ENCODE assay signal across 22 mouse cellular contexts in the genomic region with DNA sequence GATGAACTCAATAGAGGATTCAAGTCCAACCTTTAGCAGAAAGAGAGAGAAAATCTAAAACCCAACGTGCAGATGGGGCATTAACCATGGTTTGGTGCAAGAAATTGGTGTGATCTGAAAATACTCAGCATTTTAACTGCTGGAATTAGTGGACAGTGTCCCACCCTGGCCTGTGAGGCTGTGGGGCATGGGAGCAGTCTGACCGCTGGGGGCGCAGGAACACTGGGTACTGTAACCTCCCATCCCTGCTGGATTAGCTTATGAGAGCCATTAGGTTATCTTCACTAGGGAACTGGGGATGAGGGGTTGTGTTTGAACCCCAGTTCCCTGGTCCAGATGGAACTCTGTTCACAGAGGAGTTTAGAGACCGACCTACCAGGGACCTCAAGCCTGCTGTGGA. TPM values are rescaled to one million over a fixed set of nuclear protein-coding genes. Genes with fewer than 3 reads are reported as not detected.
DNase-seq lines count a peak whose midpoint lies in the region; ATAC-seq and TF ChIP-seq lines count a peak whose summit lies in the region.
"Had no signal": no experiment of that assay in that cellular context is flagged by ENCODE, and none has a peak within 500 bp of the region (broad histone marks: within the 10 kb centered on the region; RNA-seq: fewer than 3 reads in every experiment).

No protein-coding gene starts in this region.

- no peak overlapping the region for H3K9ac ChIP-seq in liver, postnatal 0 days (replicated peaks)
- no peak overlapping the region for H3K9ac ChIP-seq in liver, embryonic 11.5 days (ENCODE audit: low read depth, low read length)
- H3K9ac ChIP-seq in CH12.LX (ENCODE audit: insufficient read depth, low read depth) (no peak overlapping the region), MEL (ENCODE audit: control insufficient read depth, low read depth, low read length, poor library complexity, severe bottlenecking) (no peak overlapping the region)
- H3K9ac ChIP-seq in hindbrain, embryonic 12.5 days: no peak overlapping the region
- H3K9ac ChIP-seq: embryonic facial prominence, embryonic 12.5 days; forebrain, embryonic 15.5 days; heart, embryonic 15.5 days had no signal

- H3K36me3 ChIP-seq in liver, postnatal 0 days (replicated peaks; ENCODE audit: insufficient read depth, low read length): no peaks in the 10 kb centered on the region
- no peaks in the 10 kb centered on the region for H3K36me3 ChIP-seq in liver, embryonic 11.5 days (ENCODE audit: control insufficient read depth, insufficient read depth, low read length)
- H3K36me3 ChIP-seq in CH12.LX (replicated peaks in 1 of 2; ENCODE audit: control insufficient read depth in 1 of 2, insufficient read depth in 1 of 2, low read length in 1 of 2) (no peaks in the 10 kb centered on the region), MEL (ENCODE audit: control insufficient read depth in 1 of 2, insufficient read depth in 2 of 2, low read length in 2 of 2) (no peaks in the 10 kb centered on the region)
- no peaks in the 10 kb centered on the region for H3K36me3 ChIP-seq in hindbrain, embryonic 12.5 days
- H3K36me3 ChIP-seq: embryonic facial prominence, embryonic 12.5 days; forebrain, embryonic 15.5 days; heart, embryonic 15.5 days had no signal

- H3K79me2 ChIP-seq in CH12.LX (replicated peaks; ENCODE audit: control insufficient read depth, extremely low read depth, insufficient read depth, poor library complexity, severe bottlenecking) (no peaks in the 10 kb centered on the region), MEL (ENCODE audit: control insufficient read depth, insufficient read depth, low read length, poor library complexity) (no peaks in the 10 kb centered on the region)

- peaks cover 5% of the 10 kb centered on the region; the same call in 1 of the 2 replicates for H3K4me1 ChIP-seq in liver, postnatal 0 days (ENCODE audit: insufficient read depth)
- no peaks in the 10 kb centered on the region for H3K4me1 ChIP-seq in liver, embryonic 11.5 days (replicated peaks; ENCODE audit: control insufficient read depth, insufficient read depth, low read length)
- H3K4me1 ChIP-seq in CH12.LX (ENCODE audit: control insufficient read depth in 1 of 2, insufficient read depth in 2 of 2): peaks cover 3 to 11% of the 10 kb centered on the region in 2 experiments; a peak in 3 of 4 replicates
- H3K4me1 ChIP-seq in MEL (ENCODE audit: control insufficient read depth in 1 of 2, insufficient read depth in 2 of 2, low read length in 2 of 2): no peaks in the 10 kb centered on the region
- H3K4me1 ChIP-seq in hindbrain, embryonic 12.5 days: peaks cover 5% of the 10 kb centered on the region; the same call in 1 of the 2 replicates
- H3K4me1 ChIP-seq: forebrain, embryonic 15.5 days; heart, embryonic 15.5 days had no signal

- DNase-seq in liver, postnatal 0 days: no peak
- DNase-seq in liver, embryonic 11.5 days (ENCODE audit: low spot score): no peak
- peak; percentile 24 for DNase-seq in A20 (ENCODE audit: low read depth, low spot score)
- DNase-seq in CH12.LX (ENCODE audit: extremely low read depth): no peak
- DNase-seq in MEL (ENCODE audit: low read depth, low spot score): no peak
- DNase-seq in left cerebral cortex, adult 8-10 months (ENCODE audit: low spot score in 2 of 2): no peak
- DNase-seq in left cerebral cortex, postnatal 4 days: no peak
- DNase-seq: adrenal gland, postnatal 10 days; cerebellum, adult 11 months; cerebellum, adult 8-10 months; cerebellum, postnatal 14 days; embryo, embryonic 11 days; gastrocnemius, postnatal 36 days; heart, adult 11 months had no signal

- TF ChIP-seq RAD21 in CH12.LX (IDR thresholded peaks at IDR 0.05; ENCODE audit: low read depth, low read length) (peak; percentile 45), MEL (IDR thresholded peaks at IDR 0.05; ENCODE audit: low read depth, low read length) (no peak; the same call in 1 of the 2 replicates)

- TF ChIP-seq POLR2A in CH12.LX (IDR thresholded peaks at IDR 0.05; ENCODE audit: low read depth, low read length) (no peak), MEL (IDR thresholded peaks at IDR 0.05; ENCODE audit: control insufficient read depth in 1 of 2, insufficient read depth in 1 of 2, low read depth in 1 of 2, low read length in 2 of 2, poor library complexity in 1 of 2) (no peak)

- dilution Hi-C loops in CH12.LX (cut with MboI; ENCODE audit: extremely low pct_ligation_motif_present, extremely low pct_unique_long_range_greater_than_20kb, low sequenced_read_pairs): no loop called here

- H3K27me3 ChIP-seq in liver, postnatal 0 days (ENCODE audit: insufficient read depth, low read length): no peaks in the 10 kb centered on the region
- H3K27me3 ChIP-seq in liver, embryonic 11.5 days (replicated peaks; ENCODE audit: control insufficient read depth, insufficient read depth, low read length): no peaks in the 10 kb centered on the region
- no peaks in the 10 kb centered on the region for H3K27me3 ChIP-seq in CH12.LX (replicated peaks)
- peaks cover 0 to 10% of the 10 kb centered on the region in 2 experiments; a peak in 2 of 4 replicates for H3K27me3 ChIP-seq in MEL (ENCODE audit: control insufficient read depth in 1 of 2, insufficient read depth in 2 of 2, low read length in 2 of 2)
- H3K27me3 ChIP-seq in hindbrain, embryonic 12.5 days: no peaks in the 10 kb centered on the region
- H3K27me3 ChIP-seq: embryonic facial prominence, embryonic 12.5 days; forebrain, embryonic 15.5 days; heart, embryonic 15.5 days; Patski had no signal

- 80% methylated on average over 4 of the region's 4 CpGs for WGBS in liver, postnatal 0 days (ENCODE audit: insufficient replicate concordance)
- 66% methylated on average over 4 of the region's 4 CpGs for WGBS in liver, embryonic 11.5 days
- WGBS in hindbrain, embryonic 12.5 days: 76% methylated on average over 4 of the region's 4 CpGs

- 0 out of 2 replicates have a peak, but pooled peaks have one; percentile 4 for TF ChIP-seq CTCF in liver, postnatal 0 days (IDR thresholded peaks at IDR 0.05; ENCODE audit: low read depth)
- TF ChIP-seq CTCF in CH12.LX (conservative IDR thresholded peaks at IDR 0.05 in 1 of 2, IDR thresholded peaks at IDR 0.05 in 1 of 2; ENCODE audit: low read depth in 2 of 2, low read length in 2 of 2) (peak in 1 of 2 experiments; percentile 59; a peak in 2 of 4 replicates), MEL (IDR thresholded peaks at IDR 0.05 in 2 of 3, conservative IDR thresholded peaks at IDR 0.05 in 1 of 3; ENCODE audit: control insufficient read depth in 1 of 3, insufficient read depth in 1 of 3, low read depth in 2 of 3, low read length in 3 of 3, poor library complexity in 1 of 3, severe bottlenecking in 1 of 3) (peak in 2 of 3 experiments; percentile 9 to 27; a peak in 3 of 6 replicates)

- ATAC-seq in liver, postnatal 0 days: no peak
- no peak for ATAC-seq in liver, embryonic 11.5 days (replicated peaks; ENCODE audit: low FRiP score)
- no peak for ATAC-seq in hindbrain, embryonic 12.5 days (ENCODE audit: low FRiP score)
- ATAC-seq: forebrain, embryonic 15.5 days; hindbrain, embryonic 16.5 days; inflammation-experienced regulatory T-cells, adult 6 months; Patski had no signal

- TF ChIP-seq EP300 in liver, postnatal 0 days (IDR thresholded peaks at IDR 0.05; ENCODE audit: low read depth): no peak
- TF ChIP-seq EP300 in CH12.LX (IDR thresholded peaks at IDR 0.05; ENCODE audit: low read length) (no peak), MEL (IDR thresholded peaks at IDR 0.05; ENCODE audit: low read depth in 1 of 2, low read length in 2 of 2) (no peak)

- in situ Hi-C loops in CH12.LX (cut with MboI; ENCODE audit: low pct_ligation_motif_present, low pct_unique_long_range_greater_than_20kb, low sequenced_read_pairs): no loop called here

- intact Hi-C loops in left cerebral cortex, postnatal 4 days (cut with DNase I): no loop called here

- no peaks in the 10 kb centered on the region for H3K9me3 ChIP-seq in liver, postnatal 0 days (ENCODE audit: low read length)
- H3K9me3 ChIP-seq in liver, embryonic 11.5 days (ENCODE audit: control insufficient read depth, low read length): no peaks in the 10 kb centered on the region
- H3K9me3 ChIP-seq in CH12.LX (replicated peaks; ENCODE audit: low read length) (no peaks in the 10 kb centered on the region), MEL (replicated peaks; ENCODE audit: insufficient read depth, low read length) (no peaks in the 10 kb centered on the region)
- no peaks in the 10 kb centered on the region for H3K9me3 ChIP-seq in hindbrain, embryonic 12.5 days (replicated peaks)
- H3K9me3 ChIP-seq: embryonic facial prominence, embryonic 12.5 days; forebrain, embryonic 15.5 days; heart, embryonic 15.5 days had no signal

- no peak overlapping the region for H3K4me3 ChIP-seq in liver, postnatal 0 days (ENCODE audit: low read depth, low read length)
- no peak overlapping the region for H3K4me3 ChIP-seq in liver, embryonic 11.5 days (ENCODE audit: low read depth, low read length)
- H3K4me3 ChIP-seq in CH12.LX (replicated peaks in 1 of 3; ENCODE audit: low read depth in 2 of 3, low read length in 2 of 3, poor library complexity in 1 of 3): no peak overlapping the region
- H3K4me3 ChIP-seq in MEL (ENCODE audit: control insufficient read depth in 1 of 2, insufficient read depth in 1 of 2, low read depth in 2 of 2, low read length in 2 of 2): no peak overlapping the region
- H3K4me3 ChIP-seq in hindbrain, embryonic 12.5 days: no peak overlapping the region
- H3K4me3 ChIP-seq: embryonic facial prominence, embryonic 12.5 days; forebrain, embryonic 15.5 days; heart, embryonic 15.5 days had no signal

- no peak overlapping the region for H3K4me2 ChIP-seq in liver, postnatal 0 days (ENCODE audit: low read depth, low read length)
- no peak overlapping the region for H3K4me2 ChIP-seq in liver, embryonic 11.5 days
- H3K4me2 ChIP-seq in CH12.LX (ENCODE audit: insufficient read depth, low read depth, poor library complexity, severe bottlenecking): no peak overlapping the region
- H3K4me2 ChIP-seq in hindbrain, embryonic 12.5 days (replicated peaks): no peak overlapping the region
- H3K4me2 ChIP-seq: embryonic facial prominence, embryonic 12.5 days; forebrain, embryonic 15.5 days; heart, embryonic 11.5 days; heart, embryonic 15.5 days had no signal

- H3K27ac ChIP-seq in liver, postnatal 0 days (ENCODE audit: low read depth): no peak overlapping the region
- H3K27ac ChIP-seq in liver, embryonic 11.5 days (ENCODE audit: low read depth, low read length): no peak overlapping the region
- no peak overlapping the region for H3K27ac ChIP-seq in CH12.LX (ENCODE audit: insufficient read depth, low read depth)
- no peak overlapping the region for H3K27ac ChIP-seq in MEL (ENCODE audit: control insufficient read depth, low read depth, low read length)
- no peak overlapping the region for H3K27ac ChIP-seq in hindbrain, embryonic 12.5 days
- H3K27ac ChIP-seq: embryonic facial prominence, embryonic 12.5 days; forebrain, embryonic 15.5 days; heart, embryonic 15.5 days had no signal

RNA-seq across cellular contexts. Expression of gene Ets2, which starts 13.9 kb away (rescaled TPM):
- 13.2 and 13.5 TPM in 2 replicates for polyA plus RNA-seq in liver, postnatal 0 days (2015; fragmentation: Nextera tagmentation; extraction: Ambion mirVana)
- 29.8 and 30.6 TPM in 2 replicates for polyA plus RNA-seq in liver, embryonic 11.5 days (2014; fragmentation: Nextera tagmentation; extraction: Ambion mirVana)
- total RNA-seq in CH12.LX (2012; rRNA removed): 38.9 and 51.2 TPM in 2 replicates
- total RNA-seq in CH12.LX (2014; rRNA removed): 42.0 and 43.0 TPM in 2 replicates
- 38.2 and 43.2 TPM in 2 replicates for polyA plus RNA-seq in CH12.LX (2012; ENCODE audit: insufficient read length, low read depth)
- 14.3 and 15.9 TPM in 2 replicates for total RNA-seq in MEL (2012; rRNA removed)
- 10 to 100 TPM in 1 of 2 experiments, not detected in 1; 23.5 TPM for polyA plus RNA-seq in MEL (2012; ENCODE audit: insufficient read depth in 1 of 2, insufficient read length in 2 of 2, low read depth in 1 of 2, low replicate concordance in 2 of 2, missing spikeins in 1 of 2)
- total RNA-seq in left cerebral cortex, adult 8-10 months (2022): 10 to 100 TPM; 70.6 to 77.0 (median 74.1) TPM
- total RNA-seq in left cerebral cortex, postnatal 4 days (2021): 10 to 100 TPM; 42.5 to 44.0 TPM
- polyA plus RNA-seq in hindbrain, embryonic 12.5 days (2016; fragmentation: Nextera tagmentation; extraction: Ambion mirVana): 44.6 and 47.9 TPM in 2 replicates
